Mouse (Mus musculus): ENCODE data around the gene Bbs9. TPM values are rescaled to one million over a fixed set of nuclear protein-coding genes. Genes with fewer than 3 reads are reported as not detected.
"Not testable (repeated sequence)": the region's sequence is repeated elsewhere in the genome, so short reads cannot be mapped to it uniquely, and the experiment has no call there.

The Bbs9 gene
- polyA plus RNA-seq, 1 experiment from 2014 or later = 19.6 TPM

- no peaks in the 10 kb centered on the region for H3K27me3 ChIP-seq
- 0 out of 2 replicates have a peak, but pooled peaks cover 9% of the 10 kb centered on the region for H3K4me1 ChIP-seq (replicated peaks)
- no peak overlapping the region for H3K4me2 ChIP-seq
- ATAC-seq (ENCODE audit: low FRiP score, low read depth) = no peak
- H3K36me3 ChIP-seq = no peaks in the 10 kb centered on the region
- WGBS = 94% methylated on average over 1 of the region's 1 CpGs
- no peaks in the 10 kb centered on the region for H3K9me3 ChIP-seq
- H3K9ac ChIP-seq = no peak overlapping the region
- H3K27ac ChIP-seq (replicated peaks) = no peak overlapping the region
- no peak overlapping the region for H3K4me3 ChIP-seq
Measured at GRCm38 (mm10) chr9:22834994-22835512, 359.5 kb downstream of the Bbs9 start.

GRCm38 (mm10) chr9:22837000-22837399, 361.5 kb downstream of the Bbs9 start:
- H3K9me3 ChIP-seq = no peaks in the 10 kb centered on the region
- no peak overlapping the region for H3K4me3 ChIP-seq
- H3K36me3 ChIP-seq = no peaks in the 10 kb centered on the region
- H3K27me3 ChIP-seq = no peaks in the 10 kb centered on the region
- H3K9ac ChIP-seq = no peak overlapping the region
- H3K4me1 ChIP-seq (replicated peaks) = 0 out of 2 replicates have a peak, but pooled peaks cover 5% of the 10 kb centered on the region
- H3K4me2 ChIP-seq = no peak overlapping the region
- no peak overlapping the region for H3K27ac ChIP-seq (replicated peaks)
- WGBS = 36% methylated on average over 6 of the region's 6 CpGs
- no peak for ATAC-seq (ENCODE audit: low FRiP score, low read depth)

- 20% methylated on average over 4 of the region's 4 CpGs for WGBS
- Histone ChIP-seq H3K4me3 (no peak overlapping the region), H3K27ac (replicated peaks) (no peak overlapping the region), H3K36me3 (no peaks in the 10 kb centered on the region), H3K9ac (no peak overlapping the region), H3K27me3 (no peaks in the 10 kb centered on the region), H3K4me1 (replicated peaks) (0 out of 2 replicates have a peak, but pooled peaks cover 5% of the 10 kb centered on the region), H3K4me2 (no peak overlapping the region), H3K9me3 (no peaks in the 10 kb centered on the region)
- no peak for ATAC-seq (ENCODE audit: low FRiP score, low read depth)
Measured at GRCm38 (mm10) chr9:22837702-22838210, 362.2 kb downstream of the Bbs9 start.

GRCm38 (mm10) chr9:22846048-22846447, 370.5 kb downstream of the Bbs9 start:
- Histone ChIP-seq H3K9ac (no peak overlapping the region), H3K9me3 (no peaks in the 10 kb centered on the region), H3K27ac (replicated peaks) (no peak overlapping the region), H3K4me3 (no peak overlapping the region), H3K4me2 (no peak overlapping the region), H3K27me3 (no peaks in the 10 kb centered on the region), H3K36me3 (no peaks in the 10 kb centered on the region), H3K4me1 (replicated peaks) (no peaks in the 10 kb centered on the region)
- ATAC-seq (ENCODE audit: low FRiP score, low read depth) = no peak
- WGBS = 94% methylated on average over 2 of the region's 2 CpGs

GRCm38 (mm10) chr9:22846783-22847182, 371.3 kb downstream of the Bbs9 start:
- Histone ChIP-seq H3K4me1 (replicated peaks) (no peaks in the 10 kb centered on the region), H3K27ac (replicated peaks) (no peak overlapping the region), H3K4me2 (no peak overlapping the region), H3K27me3 (no peaks in the 10 kb centered on the region), H3K36me3 (no peaks in the 10 kb centered on the region), H3K9ac (no peak overlapping the region), H3K4me3 (no peak overlapping the region), H3K9me3 (no peaks in the 10 kb centered on the region)
- WGBS = 70% methylated on average over 1 of the region's 1 CpGs
- ATAC-seq (ENCODE audit: low FRiP score, low read depth) = no peak

GRCm38 (mm10) chr9:22848800-22849199, 373.3 kb downstream of the Bbs9 start:
- ATAC-seq (ENCODE audit: low FRiP score, low read depth) = peak; percentile 63; the same call in 1 of the 2 replicates
- Histone ChIP-seq H3K27ac (replicated peaks) (no peak overlapping the region), H3K4me1 (replicated peaks) (no peaks in the 10 kb centered on the region), H3K9ac (no peak overlapping the region), H3K4me2 (no peak overlapping the region), H3K36me3 (no peaks in the 10 kb centered on the region), H3K27me3 (no peaks in the 10 kb centered on the region), H3K9me3 (no peaks in the 10 kb centered on the region), H3K4me3 (no peak overlapping the region)
- WGBS = 38% methylated on average over 3 of the region's 3 CpGs

GRCm38 (mm10) chr9:22849212-22849611, 373.7 kb downstream of the Bbs9 start:
- no peaks in the 10 kb centered on the region for H3K4me1 ChIP-seq (replicated peaks)
- WGBS = 55% methylated on average over 4 of the region's 4 CpGs
- H3K9ac ChIP-seq = no peak overlapping the region
- no peak overlapping the region for H3K27ac ChIP-seq (replicated peaks)
- H3K4me2 ChIP-seq = no peak overlapping the region
- H3K4me3 ChIP-seq = no peak overlapping the region
- H3K27me3 ChIP-seq = no peaks in the 10 kb centered on the region
- no peaks in the 10 kb centered on the region for H3K9me3 ChIP-seq
- ATAC-seq (ENCODE audit: low FRiP score, low read depth) = no peak
- no peaks in the 10 kb centered on the region for H3K36me3 ChIP-seq

- 89% methylated on average over 6 of the region's 6 CpGs for WGBS
Measured at GRCm38 (mm10) chr9:22869147-22869546, 393.6 kb downstream of the Bbs9 start.

GRCm38 (mm10) chr9:22870661-22871060, 395.1 kb downstream of the Bbs9 start:
- 73% methylated on average over 3 of the region's 3 CpGs for WGBS
- Histone ChIP-seq H3K4me3 (no peak overlapping the region), H3K27ac (replicated peaks) (no peak overlapping the region), H3K9ac (no peak overlapping the region), H3K4me1 (replicated peaks) (no peaks in the 10 kb centered on the region), H3K27me3 (no peaks in the 10 kb centered on the region), H3K36me3 (no peaks in the 10 kb centered on the region), H3K9me3 (no peaks in the 10 kb centered on the region), H3K4me2 (no peak overlapping the region)
- ATAC-seq (ENCODE audit: low FRiP score, low read depth) = no peak

More at GRCm38 (mm10) chr9:22869147-22869546, 393.6 kb downstream of the Bbs9 start:
- H3K27me3 ChIP-seq; H3K4me1 ChIP-seq (replicated peaks); H3K27ac ChIP-seq (replicated peaks); H3K4me3 ChIP-seq; H3K9me3 ChIP-seq; H3K9ac ChIP-seq; H3K4me2 ChIP-seq; H3K36me3 ChIP-seq; ATAC-seq (ENCODE audit: low FRiP score, low read depth): not testable (repeated sequence)

- peak; percentile 72; the same call in 1 of the 2 replicates for ATAC-seq (ENCODE audit: low FRiP score, low read depth)
- Histone ChIP-seq H3K9ac (no peak overlapping the region), H3K27me3 (no peaks in the 10 kb centered on the region), H3K4me1 (replicated peaks) (no peaks in the 10 kb centered on the region), H3K36me3 (no peaks in the 10 kb centered on the region), H3K4me3 (no peak overlapping the region), H3K27ac (replicated peaks) (0 out of 2 replicates have a peak overlapping the region, but pooled peaks have one; percentile 15), H3K9me3 (no peaks in the 10 kb centered on the region), H3K4me2 (no peak overlapping the region)
- WGBS = 43% methylated on average over 1 of the region's 1 CpGs
Measured at GRCm38 (mm10) chr9:22875231-22875630, 399.7 kb downstream of the Bbs9 start.

GRCm38 (mm10) chr9:22879266-22879665, 403.8 kb downstream of the Bbs9 start:
- no peak overlapping the region for H3K27ac ChIP-seq (replicated peaks)
- no peaks in the 10 kb centered on the region for H3K27me3 ChIP-seq
- no peak overlapping the region for H3K4me2 ChIP-seq
- no peak overlapping the region for H3K4me3 ChIP-seq
- WGBS = 90% methylated on average over 3 of the region's 3 CpGs
- no peaks in the 10 kb centered on the region for H3K36me3 ChIP-seq
- no peaks in the 10 kb centered on the region for H3K9me3 ChIP-seq
- ATAC-seq (ENCODE audit: low FRiP score, low read depth) = no peak
- no peak overlapping the region for H3K9ac ChIP-seq
- H3K4me1 ChIP-seq (replicated peaks) = no peaks in the 10 kb centered on the region

- no peaks in the 10 kb centered on the region for H3K9me3 ChIP-seq
- ATAC-seq (ENCODE audit: low FRiP score, low read depth) = no peak
- 82% methylated on average over 4 of the region's 4 CpGs for WGBS
Measured at GRCm38 (mm10) chr9:22886351-22886750, 410.8 kb downstream of the Bbs9 start.

GRCm38 (mm10) chr9:22905434-22905833, 429.9 kb downstream of the Bbs9 start:
- Histone ChIP-seq H3K27ac (replicated peaks) (no peak overlapping the region), H3K4me1 (replicated peaks) (no peaks in the 10 kb centered on the region), H3K36me3 (no peaks in the 10 kb centered on the region), H3K27me3 (no peaks in the 10 kb centered on the region), H3K4me3 (no peak overlapping the region), H3K4me2 (no peak overlapping the region), H3K9ac (no peak overlapping the region), H3K9me3 (no peaks in the 10 kb centered on the region)
- 86% methylated on average over 3 of the region's 3 CpGs for WGBS
- no peak for ATAC-seq (ENCODE audit: low FRiP score, low read depth)

More at GRCm38 (mm10) chr9:22886351-22886750, 410.8 kb downstream of the Bbs9 start:
- Histone ChIP-seq H3K9ac (no peak overlapping the region), H3K4me1 (replicated peaks) (no peaks in the 10 kb centered on the region), H3K27me3 (no peaks in the 10 kb centered on the region), H3K4me3 (no peak overlapping the region), H3K4me2 (no peak overlapping the region), H3K27ac (replicated peaks) (no peak overlapping the region), H3K36me3 (no peaks in the 10 kb centered on the region)

Measured in hindbrain, embryonic 15.5 days (tissue).